Mouse (Mus musculus) bone marrow macrophage, adult 2 months (primary cell): ENCODE data around the gene Ofd1. TPM values are rescaled to one million over a fixed set of nuclear protein-coding genes. Genes with fewer than 3 reads are reported as not detected.

Experiments
- H3K27ac ChIP-seq: 2 replicates; pipeline ENCODE4 v1.5.1; 2012; ENCODE audit warnings: low read depth, low read length; ENCODE audit not compliant: insufficient read depth
- H3K4me1 ChIP-seq: 2 replicates; pipeline ENCODE4 v1.6.1; 2012; ENCODE audit warnings: low read length; ENCODE audit not compliant: control insufficient read depth, insufficient read depth
- H3K4me3 ChIP-seq: 2 replicates; pipeline ENCODE4 v1.5.1; 2012; ENCODE audit warnings: mild to moderate bottlenecking, low read length, moderate library complexity; ENCODE audit not compliant: insufficient read depth
- CTCF ChIP-seq: IDR thresholded peaks from 2 replicates; pipeline ENCODE4 v1.5.1; 2012; ENCODE audit warnings: low read depth, mild to moderate bottlenecking, low read length, moderate library complexity
- POLR2A ChIP-seq: IDR thresholded peaks from 2 replicates; pipeline ENCODE4 v1.6.1; 2012; ENCODE audit warnings: mild to moderate bottlenecking, low read depth, low read length, borderline replicate concordance
- polyA plus RNA-seq: library from polyadenylated mRNA; stranded (reverse); fragments of >200 nt; gene quantifications from 2 replicates; pipeline ENCODE4 v1.2.4, GENCODE M21; 2012; ENCODE audit not compliant: missing spikeins, insufficient read depth, insufficient read length

Gene Ofd1
- polyA plus RNA-seq, 1 experiment: 6.7 TPM

GRCm38 (mm10) chrX:166365458-166366213 is 74.9 kb downstream of the Ofd1 start:
- TF ChIP-seq POLR2A: no peak
- no peak for TF ChIP-seq CTCF
- no peak overlapping the region for H3K4me3 ChIP-seq
- no peak overlapping the region for H3K27ac ChIP-seq
- H3K4me1 ChIP-seq: peaks cover 2% of the 10 kb centered on the region

- Histone ChIP-seq H3K27ac (no peak overlapping the region), H3K4me3 (no peak overlapping the region), H3K4me1 (peaks cover 7% of the 10 kb centered on the region)
- TF ChIP-seq POLR2A (no peak), CTCF (no peak)
These were observed 80.0 kb downstream of the Ofd1 start for GRCm38 (mm10) chrX:166360455-166360854.

GRCm38 (mm10) chrX:166359927-166360440 is 80.5 kb downstream of the Ofd1 start:
- no peak overlapping the region for H3K4me3 ChIP-seq
- no peak overlapping the region for H3K27ac ChIP-seq
- TF ChIP-seq CTCF (no peak), POLR2A (no peak)
- peaks cover 7% of the 10 kb centered on the region for H3K4me1 ChIP-seq

- Histone ChIP-seq H3K4me1 (peaks cover 7% of the 10 kb centered on the region), H3K4me3 (no peak overlapping the region), H3K27ac (no peak overlapping the region)
- no peak for TF ChIP-seq CTCF
- TF ChIP-seq POLR2A: no peak
These were observed 81.5 kb downstream of the Ofd1 start for GRCm38 (mm10) chrX:166358955-166359354.

- Histone ChIP-seq H3K4me3 (no peak overlapping the region), H3K4me1 (peaks cover 7% of the 10 kb centered on the region), H3K27ac (no peak overlapping the region)
- TF ChIP-seq CTCF: no peak
- no peak for TF ChIP-seq POLR2A
These were observed 84.2 kb downstream of the Ofd1 start for GRCm38 (mm10) chrX:166356276-166356675.

GRCm38 (mm10) chrX:166354913-166355312 is 85.6 kb downstream of the Ofd1 start:
- H3K27ac ChIP-seq: no peak overlapping the region
- TF ChIP-seq POLR2A (no peak), CTCF (no peak)
- H3K4me1 ChIP-seq: no peaks in the 10 kb centered on the region
- H3K4me3 ChIP-seq: no peak overlapping the region

- Histone ChIP-seq H3K4me3 (no peak overlapping the region), H3K27ac (no peak overlapping the region), H3K4me1 (no peaks in the 10 kb centered on the region)
- TF ChIP-seq CTCF (no peak), POLR2A (no peak)
These were observed 87.1 kb downstream of the Ofd1 start for GRCm38 (mm10) chrX:166353412-166353811.

GRCm38 (mm10) chrX:166351790-166352189 is 88.7 kb downstream of the Ofd1 start:
- no peak overlapping the region for H3K4me3 ChIP-seq
- TF ChIP-seq POLR2A (no peak), CTCF (peak; percentile 53)
- no peaks in the 10 kb centered on the region for H3K4me1 ChIP-seq
- H3K27ac ChIP-seq: no peak overlapping the region

- H3K4me3 ChIP-seq: no peak overlapping the region
- no peak overlapping the region for H3K27ac ChIP-seq
- H3K4me1 ChIP-seq: no peaks in the 10 kb centered on the region
- TF ChIP-seq CTCF (no peak), POLR2A (no peak)
These were observed 91.9 kb downstream of the Ofd1 start for GRCm38 (mm10) chrX:166348634-166349033.

- Histone ChIP-seq H3K4me3 (no peak overlapping the region), H3K27ac (no peak overlapping the region), H3K4me1 (no peaks in the 10 kb centered on the region)
- TF ChIP-seq POLR2A: no peak
- no peak for TF ChIP-seq CTCF
These were observed 92.4 kb downstream of the Ofd1 start for GRCm38 (mm10) chrX:166348086-166348485.
